Mouse (Mus musculus): ENCODE measurements around the gene Trem2.

- no peak for TF ChIP-seq POLR2A (IDR thresholded peaks at IDR 0.05; ENCODE audit: borderline replicate concordance, extremely low read depth, low read depth, low read length)
- no peak for TF ChIP-seq CTCF (IDR thresholded peaks at IDR 0.05; ENCODE audit: insufficient read depth, low read length)
Observed at GRCm38 (mm10) chr17:48372987-48373386, 26.8 kb downstream of the Trem2 start.

Data from lung, adult 2 months (tissue).